Mouse (Mus musculus) cerebellum, adult (tissue): ENCODE results near the gene Thoc3.
A peak's percentile ranks its signal among the peaks of the same experiment; 100 is the strongest.
"Not testable (repeated sequence)": the region's sequence is repeated elsewhere in the genome, so short reads cannot be mapped to it uniquely, and the experiment has no call there.

Source experiments
- ATAC-seq: cut with Nextera tagmentation; 2 replicates; pipeline ENCODE4 v1.9.2; 2017; ENCODE audit warnings: mild to moderate bottlenecking, moderate library complexity, mixed read lengths; ENCODE audit not compliant: insufficient number of reproducible peaks, low FRiP score, low TSS enrichment

Gene Thoc3

DNA sequence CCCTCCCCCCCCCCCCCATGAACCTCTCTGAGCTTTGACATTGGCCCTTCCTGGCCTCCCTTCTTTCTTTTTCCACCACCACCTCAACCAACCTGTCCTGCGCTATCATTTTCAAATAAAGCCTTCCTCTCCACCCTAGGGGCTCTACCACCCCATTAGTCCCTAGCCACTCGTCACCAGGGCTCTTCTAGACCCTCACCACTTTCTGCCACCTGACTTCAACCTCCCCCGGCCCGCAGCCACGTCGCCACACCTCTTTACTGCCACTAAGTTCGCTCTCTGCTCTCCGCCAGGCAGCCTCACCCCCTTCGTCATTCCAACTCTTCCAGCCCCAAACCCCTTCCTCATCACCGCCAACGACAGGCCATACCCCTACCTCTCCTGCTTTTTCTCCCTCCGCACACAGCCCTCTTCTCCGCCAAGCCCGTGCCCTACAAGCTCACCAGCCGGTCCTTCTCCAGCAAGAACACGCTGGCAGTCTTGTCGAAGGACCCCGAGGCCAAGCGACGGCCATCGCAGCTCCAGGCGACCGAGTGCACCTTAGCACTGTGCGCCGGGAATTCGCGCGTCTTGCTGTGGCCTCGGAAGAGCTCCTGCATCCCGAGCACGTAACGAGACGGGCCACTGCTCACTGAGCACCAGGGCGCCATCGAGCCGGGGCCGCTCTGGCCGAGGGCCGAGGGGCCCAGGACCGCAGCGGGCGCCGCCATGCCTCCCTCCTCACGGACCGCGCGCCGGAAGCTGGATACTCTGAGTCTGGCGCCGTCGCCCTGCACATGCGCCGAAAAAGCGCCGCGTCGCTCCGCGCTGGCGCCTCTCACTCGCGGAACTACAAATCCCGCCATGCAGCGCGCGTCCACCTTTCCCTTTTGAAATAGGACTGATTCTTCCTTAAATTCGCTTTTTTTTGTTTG lies at the start of gene Thoc3:
TSS of gene Thoc3 (minus strand) at position 752 of the 914 bp plus-strand sequence.
- peak; percentile 98 for ATAC-seq

DNA sequence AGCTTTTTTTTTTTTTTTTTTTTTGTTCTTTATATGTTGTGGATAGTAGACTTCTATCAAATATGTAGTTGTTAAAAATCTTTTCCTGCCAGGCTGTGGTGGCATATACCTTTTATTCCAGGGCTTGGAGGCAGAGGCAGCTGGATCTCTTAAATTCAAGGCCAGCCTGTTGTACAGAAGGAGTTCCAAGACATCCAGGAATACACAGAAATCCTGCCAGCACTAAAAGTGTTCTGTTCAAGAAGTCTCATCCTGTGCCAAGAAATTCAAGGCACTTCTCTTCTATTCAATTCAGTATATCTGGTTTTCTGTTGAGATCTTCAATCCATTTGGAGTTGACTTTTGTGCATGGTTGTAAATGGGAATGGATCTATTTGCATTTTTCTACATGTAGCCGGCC lies 37.3 kb upstream of the Thoc3 start:
- ATAC-seq, result no peak

DNA sequence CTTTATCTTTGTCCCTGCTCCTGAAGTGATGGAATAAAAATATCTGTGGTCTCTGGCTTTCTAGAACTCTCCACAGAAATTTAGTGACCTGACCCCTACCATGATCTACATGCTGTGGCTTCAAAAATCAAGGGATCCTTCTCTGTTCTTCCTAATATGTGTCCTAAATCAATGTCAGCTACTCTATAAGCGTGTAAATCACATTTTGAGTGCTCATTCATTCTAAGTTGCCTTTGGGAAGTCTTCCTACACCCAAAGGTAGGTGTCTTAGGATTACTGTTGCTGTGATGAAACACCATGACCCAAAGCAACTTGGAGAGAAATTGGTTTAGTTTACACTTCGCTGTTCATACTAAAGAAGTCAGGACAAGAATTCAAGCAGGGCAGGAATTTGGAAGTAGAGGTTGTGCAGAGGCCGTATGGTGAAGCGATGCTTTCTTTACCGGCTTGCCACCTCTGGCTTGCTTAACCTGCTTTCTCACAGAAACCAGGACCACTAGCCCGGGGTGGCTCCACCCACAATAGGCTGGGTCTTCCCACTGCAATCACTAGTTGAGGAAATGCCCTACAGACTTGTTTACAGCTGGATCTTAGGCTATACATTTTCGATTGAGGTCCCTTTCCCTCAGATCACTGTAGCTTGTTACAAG lies 36.1 kb upstream of the Thoc3 start:
- ATAC-seq, result no peak

DNA sequence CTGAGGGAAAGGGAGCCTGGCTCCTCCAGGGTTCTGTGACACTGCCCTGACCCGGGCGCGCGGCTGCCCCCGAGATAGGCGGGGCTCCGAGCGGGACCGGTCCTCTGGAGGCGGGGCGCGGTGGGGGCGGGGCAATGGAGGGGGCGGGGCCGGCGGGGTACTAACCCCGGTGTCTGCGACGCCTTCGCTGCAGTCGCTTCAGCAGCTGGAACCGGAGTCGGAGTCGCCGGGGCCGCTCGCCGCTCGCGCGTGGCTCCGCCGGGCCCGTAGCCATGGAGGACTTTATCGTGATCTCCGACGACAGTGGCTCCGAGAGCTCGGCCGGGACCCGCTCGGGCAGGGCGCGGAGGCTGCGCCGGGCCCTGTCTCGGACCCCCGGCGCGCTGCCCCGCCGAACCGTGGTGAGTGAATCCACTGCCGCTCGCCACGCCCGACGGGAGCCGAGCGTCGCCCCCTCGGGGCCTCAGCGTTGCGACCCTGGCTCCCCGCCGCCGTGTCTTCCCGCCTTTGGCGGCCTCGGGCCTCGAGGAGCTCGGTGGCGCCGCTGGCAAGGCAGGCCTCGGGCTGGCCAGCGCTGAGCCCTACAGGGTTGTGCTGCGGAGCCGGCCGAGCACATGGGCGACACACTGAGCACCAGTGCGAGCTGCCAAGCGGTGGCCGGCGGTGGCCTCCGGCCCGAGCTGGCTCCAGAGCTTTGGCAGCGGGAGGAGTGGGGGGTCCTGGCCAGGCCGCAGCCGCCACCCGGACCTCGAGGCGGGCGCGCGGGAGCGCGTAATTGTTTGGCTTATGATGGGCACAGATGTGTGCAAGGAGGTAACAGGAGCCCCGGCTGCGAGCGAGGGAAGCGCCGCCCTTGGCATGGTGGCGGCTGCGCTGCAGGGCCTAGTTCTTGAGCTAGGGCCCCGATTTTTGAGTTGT lies 35.2 kb upstream of the Thoc3 start, which contains the start of gene Simc1:
TSS of gene Simc1 (plus strand) at position 176 of the 918 bp plus-strand sequence.
- ATAC-seq, result peak; percentile 85

DNA sequence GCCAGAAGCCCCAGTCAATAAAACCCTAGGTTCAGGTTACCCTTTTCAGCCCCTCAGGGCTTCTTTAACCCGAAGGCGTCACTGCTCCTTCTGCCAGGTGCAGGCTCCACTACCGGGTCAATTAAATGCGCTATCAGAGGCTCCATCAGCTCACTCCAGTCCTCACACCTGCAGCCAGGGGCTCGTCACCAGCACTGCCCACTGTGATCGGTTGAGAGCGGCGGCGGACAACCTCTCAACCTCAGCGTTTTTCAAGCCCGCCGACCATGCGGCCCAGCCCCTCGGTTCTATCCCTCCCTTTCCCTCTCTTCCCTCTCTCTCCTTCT lies 34.6 kb upstream of the Thoc3 start:
- ATAC-seq, result no peak; the same call in 1 of the 2 replicates

DNA sequence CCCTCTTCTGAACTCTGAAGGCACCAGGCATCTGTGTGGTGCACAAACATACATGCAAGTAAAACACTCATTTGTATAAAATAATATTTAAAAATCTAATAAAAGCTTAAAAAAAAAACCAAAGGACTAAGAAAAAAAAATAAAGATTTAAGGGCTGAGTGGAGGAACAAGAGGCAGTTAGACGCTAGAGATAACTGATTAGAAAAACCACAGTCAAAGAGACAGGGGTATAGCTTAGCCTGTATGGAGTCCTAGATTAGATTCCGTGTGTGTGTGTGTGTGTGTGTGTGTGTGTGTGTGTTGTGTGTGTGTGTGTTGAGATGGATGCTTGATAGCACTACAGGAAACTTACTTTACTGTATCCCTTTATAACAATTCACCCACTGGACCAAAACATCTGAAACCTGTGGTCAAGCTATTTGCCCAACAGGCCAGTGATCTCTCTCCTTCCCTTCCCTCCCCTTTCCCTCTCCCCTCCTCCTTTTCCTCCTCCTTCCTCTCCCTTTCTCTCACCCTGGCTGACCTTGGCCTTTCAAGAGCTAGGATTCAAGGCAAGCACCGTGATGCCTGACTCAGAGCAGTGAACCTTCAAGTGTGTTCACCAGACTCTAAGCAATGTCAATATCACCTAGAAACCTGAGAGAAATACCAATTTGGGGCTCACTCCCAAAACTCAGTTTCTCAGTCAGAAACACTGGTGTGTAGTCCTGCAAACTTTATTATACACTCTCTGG lies 33.5 kb upstream of the Thoc3 start:
- ATAC-seq, result no peak

DNA sequence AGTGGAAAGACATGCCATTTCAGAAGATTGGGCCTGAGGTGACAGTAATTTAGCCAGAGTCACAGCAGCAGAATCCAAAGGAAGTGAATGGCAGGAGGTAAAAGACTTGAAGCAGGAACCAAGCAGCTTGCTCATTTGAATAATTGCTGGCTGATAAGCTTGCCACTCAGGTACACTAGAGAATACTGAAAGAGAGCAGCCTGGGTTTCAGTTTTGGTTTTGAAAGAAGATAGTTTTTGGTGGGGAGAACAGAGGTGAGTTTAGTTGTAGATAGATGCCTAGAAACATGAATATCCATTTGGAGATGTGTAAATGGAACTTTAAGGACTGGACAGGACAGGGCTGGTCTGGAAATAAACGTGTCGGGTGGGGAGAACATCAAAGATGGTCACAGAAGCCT lies 32.7 kb upstream of the Thoc3 start:
- ATAC-seq, result no peak

DNA sequence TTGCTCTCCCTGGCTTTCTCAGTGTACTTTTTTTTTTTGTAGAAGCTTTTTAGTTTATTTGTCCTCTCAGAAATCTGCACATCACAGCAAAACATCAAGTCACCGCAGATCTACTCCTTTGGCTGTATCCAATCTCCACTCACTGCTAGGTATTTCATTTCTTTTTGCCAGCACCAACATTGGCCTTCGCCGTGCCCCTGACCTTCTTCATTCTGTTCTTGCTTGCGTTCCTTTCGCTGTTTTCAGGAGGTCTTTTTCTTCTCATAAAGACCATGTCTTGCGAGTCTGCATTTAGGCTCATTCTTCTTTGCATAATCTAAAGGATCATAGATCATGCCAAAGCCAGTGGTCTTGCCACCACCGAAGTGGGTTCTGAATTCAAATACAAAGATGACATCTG lies 30.9 kb upstream of the Thoc3 start:
- not testable (repeated sequence) for ATAC-seq

DNA sequence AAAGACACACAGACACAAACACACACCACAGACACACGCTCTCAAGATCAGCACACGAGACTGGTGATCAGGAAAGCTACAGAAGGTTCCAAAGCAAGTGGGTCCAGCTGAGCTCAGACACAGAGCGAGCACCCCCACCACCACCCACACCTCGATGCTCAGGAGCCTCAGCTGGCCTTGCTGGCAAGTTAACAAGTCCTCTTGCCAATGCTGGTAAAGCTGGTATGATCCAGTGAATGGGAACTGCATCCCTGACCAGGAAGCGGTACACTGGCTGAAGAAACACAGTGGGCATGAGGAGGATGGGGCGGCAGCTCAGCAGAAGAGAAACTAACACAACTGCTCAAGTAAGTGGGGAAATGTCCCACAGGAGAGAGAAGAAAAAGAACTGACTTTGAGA lies 22.7 kb upstream of the Thoc3 start:
- ATAC-seq, result no peak

DNA sequence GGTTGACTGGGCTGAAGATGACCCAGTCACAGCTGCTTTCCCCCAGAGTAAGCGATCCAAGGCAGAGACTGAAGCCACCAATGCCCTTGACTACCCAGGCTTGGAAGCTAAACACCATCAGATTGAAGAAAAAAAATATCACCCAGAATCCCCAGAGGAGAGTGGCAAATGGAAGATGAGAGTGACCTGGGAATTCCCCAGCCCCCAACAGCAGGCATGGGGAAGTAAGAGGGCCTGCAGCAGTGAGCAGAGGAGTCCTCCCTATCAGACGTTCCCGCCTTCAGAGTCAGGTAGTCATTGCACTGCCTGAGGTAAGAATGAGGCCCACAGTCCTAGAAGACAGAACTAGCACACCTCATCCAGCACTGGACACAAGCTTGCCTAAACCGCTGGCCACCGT lies 21.8 kb upstream of the Thoc3 start:
- ATAC-seq, result no peak

DNA sequence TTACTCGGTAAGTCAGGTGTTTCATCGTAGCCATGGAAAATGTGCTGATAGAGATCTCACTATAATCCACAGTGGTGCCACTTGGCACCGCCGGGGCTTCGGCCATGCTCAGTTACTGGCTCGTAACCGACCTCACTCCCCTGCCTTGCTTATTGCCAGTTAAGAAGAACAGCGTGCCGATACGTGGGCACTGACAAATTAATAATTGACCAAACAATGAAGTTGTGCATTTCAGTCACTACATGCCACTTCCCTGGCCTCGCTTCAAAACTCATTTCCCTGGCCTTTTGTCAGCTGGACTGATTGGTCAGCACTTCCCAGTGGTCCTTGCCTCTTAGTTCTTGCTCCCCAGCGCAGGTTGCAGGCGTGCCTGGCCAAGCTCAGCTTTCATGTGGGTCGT lies 12.8 kb upstream of the Thoc3 start:
- ATAC-seq, result no peak

DNA sequence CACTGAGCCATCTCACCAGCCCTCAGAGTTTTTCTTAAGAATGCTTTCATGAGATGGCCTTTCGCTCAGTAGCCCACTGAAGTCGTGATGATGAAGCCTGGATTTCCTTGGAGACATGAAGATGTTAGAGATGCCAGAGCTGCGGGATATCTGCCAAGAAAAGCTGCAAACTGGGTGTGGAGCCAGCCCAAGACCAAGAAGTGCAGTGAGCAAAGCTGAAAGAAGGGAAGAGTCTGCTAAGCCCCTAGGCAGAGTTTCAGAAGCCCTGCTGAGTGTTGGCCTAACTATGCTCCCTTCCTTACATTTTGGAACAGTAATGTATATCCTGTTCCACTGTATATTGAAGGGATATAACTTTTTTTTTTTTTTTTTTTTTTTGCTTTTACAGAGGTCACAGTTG lies 10.6 kb upstream of the Thoc3 start:
- ATAC-seq, result no peak

DNA sequence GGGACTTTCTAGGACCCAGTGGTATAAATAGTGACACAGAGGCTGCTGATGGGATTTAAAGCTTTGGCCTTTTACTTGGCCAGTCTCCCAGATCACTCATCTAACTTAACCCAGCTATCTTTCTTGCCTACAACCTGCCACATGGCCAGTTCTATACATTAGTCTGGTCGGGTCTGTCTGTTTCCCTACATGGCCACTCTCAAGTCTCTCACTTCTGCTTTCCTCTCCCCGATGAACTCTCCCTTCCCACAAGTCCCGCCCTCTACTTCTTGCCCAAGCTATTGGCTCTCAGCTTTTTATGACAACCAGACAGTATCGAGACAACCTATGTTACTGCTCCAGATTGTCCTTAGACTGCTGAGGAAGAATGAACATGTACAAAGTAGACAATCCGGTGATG lies 7.1 kb upstream of the Thoc3 start:
- ATAC-seq, result no peak

DNA sequence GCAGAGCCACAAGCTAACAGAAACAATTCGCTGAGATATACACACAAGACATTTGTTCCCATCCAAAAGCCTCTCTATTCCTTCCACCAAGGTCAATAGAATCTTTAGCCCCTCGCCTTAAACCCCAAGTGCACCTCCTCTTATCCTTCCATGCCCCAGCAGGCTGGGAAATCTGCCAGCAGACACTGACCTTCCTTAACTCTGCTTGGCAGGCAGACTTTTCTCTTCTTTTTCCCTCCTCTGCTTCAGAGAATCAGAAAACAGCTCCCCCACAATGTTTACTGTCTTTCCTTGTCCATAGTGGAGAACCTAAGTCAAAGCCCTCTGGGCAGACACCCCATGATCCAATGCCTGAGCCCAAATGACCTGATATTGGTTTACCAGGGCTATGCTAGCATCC lies 6.3 kb upstream of the Thoc3 start:
- no peak for ATAC-seq

DNA sequence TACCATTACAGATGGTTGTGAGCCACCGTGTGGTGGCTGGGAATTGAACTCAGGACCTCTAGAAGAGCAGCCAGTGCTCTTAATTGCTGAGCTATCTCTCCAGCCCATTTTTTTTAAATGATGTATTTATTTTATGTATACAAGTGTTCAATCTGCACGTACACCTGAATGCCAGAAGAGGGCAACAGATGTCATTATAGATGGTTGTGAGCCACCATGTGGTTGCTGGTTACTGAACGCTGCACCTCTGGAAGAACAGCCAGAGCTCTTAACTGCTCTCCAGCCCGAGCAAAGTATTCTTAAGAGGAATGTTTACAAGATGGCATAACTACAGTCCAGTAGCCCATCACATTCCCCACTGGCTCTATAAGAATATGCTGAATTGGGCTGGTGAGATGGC lies 3.3 kb upstream of the Thoc3 start:
- ATAC-seq, result no peak

DNA sequence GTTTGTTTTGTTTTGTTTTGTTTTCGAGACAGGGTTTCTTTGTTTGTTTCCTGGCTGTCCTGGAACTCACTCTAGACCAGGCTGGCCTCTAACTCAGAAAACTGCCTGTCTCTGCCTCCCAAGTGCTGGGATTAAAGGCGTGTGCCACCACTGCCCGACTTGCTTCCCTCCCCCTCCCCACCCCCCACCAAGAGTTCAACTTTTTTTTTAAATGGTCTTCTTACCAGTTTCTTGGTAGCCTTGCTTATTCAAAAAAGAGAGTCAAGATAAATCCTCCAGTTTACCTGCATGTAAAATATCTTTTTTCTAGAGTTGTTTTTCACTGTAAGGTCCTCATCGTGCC lies 334 bp upstream of the Thoc3 start:
- ATAC-seq, result no peak

DNA sequence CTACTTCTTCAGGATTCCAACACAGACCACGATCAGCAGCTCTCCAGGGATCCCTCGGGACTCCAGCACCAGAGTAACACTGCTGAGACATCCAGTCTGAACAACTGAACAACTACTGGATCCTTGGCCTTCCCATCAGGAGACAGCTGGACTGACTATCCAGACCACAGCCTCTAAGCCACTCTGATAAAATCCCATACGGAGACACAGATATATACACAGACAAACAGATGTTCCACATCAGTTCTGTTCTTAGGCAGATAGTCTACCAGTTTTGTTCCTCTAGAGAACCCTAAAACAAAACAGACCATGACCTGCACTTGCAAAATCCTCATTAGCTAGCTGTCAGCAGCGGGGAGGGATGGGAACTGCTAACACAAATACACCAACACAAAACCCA lies 9.4 kb downstream of the Thoc3 start:
- no peak for ATAC-seq

DNA sequence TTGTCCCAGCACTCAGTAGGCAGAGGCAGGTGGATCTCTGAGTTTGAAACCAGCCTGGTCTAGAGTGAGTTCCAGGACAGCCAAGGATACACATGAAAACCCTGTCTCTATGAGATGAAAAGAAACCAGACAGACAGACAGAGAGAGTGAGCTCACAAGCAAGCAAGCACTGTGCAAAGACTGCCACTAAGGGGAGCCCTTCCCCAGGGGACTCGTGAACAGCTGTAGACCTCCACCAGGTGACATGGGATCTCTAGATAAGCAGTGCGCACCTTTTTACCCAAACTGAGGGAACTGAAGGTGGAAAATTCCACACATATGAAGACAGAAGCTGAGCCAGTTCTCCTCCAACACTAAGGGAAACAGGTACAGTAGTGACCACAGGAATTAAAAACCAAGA lies 11.6 kb downstream of the Thoc3 start:
- ATAC-seq, result no peak

DNA sequence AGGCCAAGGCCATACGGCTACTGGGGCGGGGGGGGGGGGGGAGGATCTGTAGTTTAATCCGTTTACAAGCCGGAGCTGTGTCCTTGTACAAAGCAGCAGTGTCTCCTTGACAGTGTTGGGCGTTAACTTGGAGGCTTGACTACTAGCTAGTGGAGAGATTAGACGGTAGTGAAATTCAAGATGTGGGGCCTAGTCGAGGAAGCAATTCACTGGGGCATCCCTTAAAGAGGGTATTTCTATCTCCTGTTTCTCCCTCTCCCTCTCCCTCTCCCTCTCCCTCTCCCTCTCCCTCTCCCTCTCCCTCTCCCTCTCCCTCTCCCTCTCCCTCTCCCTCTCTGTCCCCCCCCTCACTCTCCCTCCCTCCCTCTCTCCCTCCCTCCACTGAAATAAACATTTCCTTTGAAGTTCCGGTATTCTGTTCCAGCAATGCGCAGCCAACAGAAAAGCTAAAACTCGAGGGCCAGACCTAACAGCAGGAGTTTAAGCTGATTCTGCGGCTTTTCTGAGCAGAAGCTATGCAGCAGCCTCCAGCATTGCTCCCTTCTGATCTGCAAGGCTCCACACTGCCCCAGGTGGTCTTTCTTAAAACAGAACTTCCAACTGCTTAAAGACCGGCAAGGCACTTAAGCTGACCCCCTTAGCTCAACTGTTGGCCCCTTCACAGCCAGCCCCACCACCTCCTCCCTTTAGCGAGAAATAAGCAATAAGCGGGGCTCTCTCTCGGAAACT lies 21.0 kb downstream of the Thoc3 start:
- no peak for ATAC-seq
